Mouse (Mus musculus) liver, embryonic 14.5 days (tissue): Measurements from ENCODE around the gene Tns1.

Experiments
- CTCF ChIP-seq: IDR thresholded peaks from 2 replicates; pipeline ENCODE4 v1.5.1; 2016; ENCODE audit warnings: antibody characterized with exemption, low read depth, control low read depth
- EP300 ChIP-seq: IDR thresholded peaks from 2 replicates; pipeline ENCODE4 v1.6.1; 2016; ENCODE audit warnings: antibody characterized with exemption, low read depth

GRCm38 (mm10) chr1:74084065-74084705 is 40.1 kb downstream of the Tns1 start:
- no peak for TF ChIP-seq CTCF
- no peak for TF ChIP-seq EP300
